Mouse (Mus musculus) kidney, adult 2 months (tissue): ENCODE data around the gene Ubxn11.

Source experiments
- CTCF ChIP-seq: fragments of 200-500 bp; conservative IDR thresholded peaks from 2 replicates; pipeline ENCODE4 v1.5.1; 2011; ENCODE audit warnings: low read depth, mild to moderate bottlenecking, control low read depth, low read length, moderate library complexity, mixed read lengths; ENCODE audit not compliant: insufficient read depth, insufficient read length
- POLR2A ChIP-seq: fragments of 200-500 bp; IDR thresholded peaks from one replicate; pipeline ENCODE4 v1.6.1; 2011; ENCODE audit warnings: low read depth, low read length, control low read depth

- no peak for TF ChIP-seq POLR2A
- TF ChIP-seq CTCF: no peak
Observed at GRCm38 (mm10) chr4:134096120-134096519, 6.2 kb upstream of the Ubxn11 start.
